Mouse (Mus musculus) G1E (cell line): Measurements from ENCODE around the gene Gse1. TPM values are rescaled to one million over a fixed set of nuclear protein-coding genes. Genes with fewer than 3 reads are reported as not detected.

Experiments used
- ATAC-seq: 2 replicates; pipeline ENCODE4 v1.8.0; 2016; ENCODE audit warnings: mild to moderate bottlenecking; ENCODE audit not compliant: insufficient number of reproducible peaks, poor library complexity, low FRiP score, severe bottlenecking; ENCODE audit errors: extremely low read depth
- DNase-seq: peaks from one replicate; pipeline ENCODE4 v3.0.0; 2012; ENCODE audit warnings: low spot score
- H3K27me3 ChIP-seq: 2 replicates; pipeline ENCODE4 v1.6.1; 2012; ENCODE audit warnings: mild to moderate bottlenecking, low read length, inconsistent platforms; ENCODE audit not compliant: insufficient read depth
- H3K36me3 ChIP-seq: replicated peaks from 2 replicates; pipeline ENCODE3; 2012; ENCODE audit warnings: mild to moderate bottlenecking, inconsistent platforms
- H3K4me1 ChIP-seq: 2 replicates; pipeline ENCODE4 v1.6.1; 2012; ENCODE audit warnings: low read depth, low read length, inconsistent platforms, mixed read lengths; ENCODE audit not compliant: insufficient read depth
- H3K4me3 ChIP-seq: 2 replicates; pipeline ENCODE4 v1.5.1; 2012; ENCODE audit warnings: low read depth, mild to moderate bottlenecking, inconsistent platforms, low read length, moderate library complexity, mixed read lengths
- H3K9me3 ChIP-seq: replicated peaks from 2 replicates; pipeline ENCODE4 v1.6.1; 2012; ENCODE audit warnings: inconsistent platforms
- CTCF ChIP-seq: IDR thresholded peaks from 2 replicates; pipeline ENCODE4 v1.5.1; 2012; ENCODE audit warnings: low read depth, low read length, inconsistent platforms, mixed read lengths
- GATA1 ChIP-seq: IDR thresholded peaks from 2 replicates; pipeline ENCODE4 v1.6.1; 2012; ENCODE audit warnings: borderline replicate concordance, low read length, inconsistent platforms, mixed read lengths
- GATA2 ChIP-seq: IDR thresholded peaks from 2 replicates; pipeline ENCODE4 v1.6.1; 2012; ENCODE audit warnings: low read depth, low read length, inconsistent platforms, borderline replicate concordance
- POLR2AphosphoS5 ChIP-seq: IDR thresholded peaks from 2 replicates; pipeline ENCODE4 v1.6.1; 2012; ENCODE audit warnings: low read depth, low read length, inconsistent platforms; ENCODE audit not compliant: insufficient replicate concordance
- TAL1 ChIP-seq: conservative IDR thresholded peaks from 2 replicates; pipeline ENCODE4 v1.6.1; 2012; ENCODE audit warnings: low read depth, low read length, inconsistent platforms, mixed read lengths
- polyA plus RNA-seq: library from polyadenylated mRNA; stranded (reverse); fragments of >175 nt; gene quantifications from 2 replicates; pipeline ENCODE4 v1.2.3, GENCODE M21; 2012
- total RNA-seq, 2 experiments: library from RNA; stranded (forward) in 1 of 2; stranded (reverse) in 1 of 2; fragments of 200-1000 nt in 1 of 2; fragments of >200 nt in 1 of 2; fragmentation: Nextera tagmentation in 1 of 2; gene quantifications; 2 replicates each; pipeline ENCODE4 v1.2.3; 2014 to 2017

The Gse1 gene
- total and polyA plus RNA-seq, 3 experiments, result 6.3 to 106 (median 48.4) TPM

DNA sequence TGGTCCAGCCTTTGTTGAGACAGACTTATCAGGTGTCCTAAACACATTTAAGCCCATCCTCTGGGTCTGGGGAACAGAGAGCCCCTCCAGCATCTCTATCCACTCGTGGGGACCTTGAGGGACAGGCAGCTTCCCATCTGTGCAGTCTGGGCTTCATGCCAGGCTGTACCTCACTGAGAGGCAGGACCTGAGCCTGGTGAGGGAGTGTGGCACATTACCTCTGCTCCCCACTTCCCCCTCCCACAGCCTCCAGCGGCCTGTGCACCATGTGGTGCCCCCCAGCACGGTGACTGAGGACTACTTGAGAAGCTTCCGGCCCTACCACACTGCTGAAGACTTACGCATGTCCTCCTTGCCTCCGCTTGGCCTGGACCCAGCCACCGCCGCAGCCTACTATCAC, 338.4 kb downstream of the Gse1 start:
- Histone ChIP-seq H3K9me3 (peaks cover 11% of the 10 kb centered on the region), H3K36me3 (peaks cover 99% of the 10 kb centered on the region), H3K4me1 (peaks cover 32% of the 10 kb centered on the region), H3K4me3 (no peak overlapping the region), H3K27me3 (no peaks in the 10 kb centered on the region; the same call in 1 of the 2 replicates)
- DNase-seq, result no peak
- ATAC-seq, result no peak
- TF ChIP-seq POLR2AphosphoS5 (no peak), CTCF (no peak), GATA2 (no peak)

DNA sequence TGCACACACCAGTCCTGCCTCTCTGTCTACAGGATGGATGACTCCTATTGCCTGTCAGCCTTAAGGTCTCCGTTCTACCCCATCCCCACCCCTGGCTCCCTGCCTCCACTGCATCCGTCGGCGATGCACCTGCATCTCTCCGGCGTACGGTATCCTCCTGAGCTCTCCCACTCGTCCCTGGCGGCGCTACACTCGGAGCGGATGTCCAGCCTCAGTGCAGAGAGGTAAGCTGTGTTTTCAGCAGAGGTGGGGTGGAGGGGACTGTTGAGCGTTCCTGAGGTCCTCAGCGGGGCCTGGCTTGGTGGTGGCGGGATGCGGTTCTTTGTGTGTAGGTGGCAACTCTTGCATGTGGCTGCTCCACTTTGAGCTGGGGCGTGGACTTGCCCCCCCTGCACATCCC, 339.5 kb downstream of the Gse1 start:
- DNase-seq, result no peak
- H3K27me3 ChIP-seq, result no peaks in the 10 kb centered on the region
- no peak for TF ChIP-seq GATA1
- no peak for TF ChIP-seq TAL1
- no peak for TF ChIP-seq GATA2
- TF ChIP-seq CTCF, result no peak
- no peak for ATAC-seq
- H3K4me3 ChIP-seq, result no peak overlapping the region; the same call in 1 of the 2 replicates
- H3K4me1 ChIP-seq, result peaks cover 27% of the 10 kb centered on the region
- H3K36me3 ChIP-seq, result peaks cover 99% of the 10 kb centered on the region
- peaks cover 11% of the 10 kb centered on the region for H3K9me3 ChIP-seq

DNA sequence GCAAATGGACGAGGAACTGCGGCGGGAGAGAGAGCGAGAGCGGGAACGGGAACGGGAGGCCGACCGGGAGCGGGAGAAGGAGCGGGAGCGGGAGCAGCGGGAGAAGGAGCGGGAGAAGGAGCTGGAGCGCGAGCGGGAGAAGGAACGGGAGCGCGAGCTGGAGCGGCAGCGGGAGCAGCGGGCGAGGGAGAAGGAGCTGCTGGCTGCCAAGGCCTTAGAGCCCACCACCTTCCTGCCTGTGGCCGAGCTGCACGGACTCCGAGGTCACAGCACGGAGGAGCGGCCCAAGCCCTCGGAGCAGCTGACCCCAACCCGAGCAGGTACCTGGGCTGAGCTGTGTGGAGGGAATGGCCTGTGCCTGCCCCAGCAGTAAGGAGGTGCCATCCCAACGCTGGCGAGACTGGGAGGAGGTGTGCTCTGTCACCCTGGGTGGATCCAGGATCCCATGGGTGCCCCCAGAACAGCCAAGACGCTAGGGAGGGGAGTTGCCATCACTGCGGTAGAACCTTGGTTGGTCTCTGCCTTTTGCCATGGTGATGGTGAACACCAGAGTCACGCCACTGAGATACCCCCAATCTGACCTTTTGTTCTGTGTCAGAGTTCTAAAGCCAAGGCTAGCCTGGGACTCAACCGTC, 340.0 kb downstream of the Gse1 start:
- ATAC-seq (no peak), DNase-seq (no peak)
- TF ChIP-seq POLR2AphosphoS5, result no peak
- TF ChIP-seq GATA2, result no peak
- no peak for TF ChIP-seq CTCF
- no peak for TF ChIP-seq TAL1
- no peaks in the 10 kb centered on the region for H3K27me3 ChIP-seq
- H3K4me1 ChIP-seq, result peaks cover 22% of the 10 kb centered on the region
- peak overlapping the region; percentile 10; the same call in 1 of the 2 replicates for H3K4me3 ChIP-seq
- H3K9me3 ChIP-seq, result peaks cover 11% of the 10 kb centered on the region
- H3K36me3 ChIP-seq, result peaks cover 99% of the 10 kb centered on the region

DNA sequence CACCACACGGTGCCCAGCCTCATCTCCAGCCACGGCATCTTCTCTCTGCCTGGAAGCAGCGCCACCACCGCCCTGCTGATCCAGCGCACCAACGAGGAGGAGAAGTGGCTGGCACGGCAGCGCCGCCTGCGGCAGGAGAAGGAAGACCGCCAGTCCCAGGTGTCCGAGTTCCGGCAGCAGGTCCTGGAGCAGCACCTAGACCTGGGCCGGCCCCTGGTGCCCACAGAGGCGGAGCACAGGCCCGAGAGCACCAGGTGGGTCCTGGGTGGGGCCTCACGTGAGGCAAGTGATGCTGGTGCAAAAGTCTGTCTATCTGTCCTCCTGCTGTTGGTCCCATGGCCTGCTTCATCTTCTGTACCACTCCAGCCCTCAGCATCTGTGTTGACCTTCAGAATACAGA, 340.9 kb downstream of the Gse1 start:
- DNase-seq (no peak), ATAC-seq (no peak)
- Histone ChIP-seq H3K4me1 (peaks cover 15% of the 10 kb centered on the region), H3K36me3 (peaks cover 99% of the 10 kb centered on the region), H3K9me3 (peaks cover 11% of the 10 kb centered on the region), H3K27me3 (no peaks in the 10 kb centered on the region), H3K4me3 (no peak overlapping the region)
- no peak for TF ChIP-seq TAL1
- TF ChIP-seq POLR2AphosphoS5, result no peak
- TF ChIP-seq GATA2, result no peak
- no peak for TF ChIP-seq GATA1
- no peak for TF ChIP-seq CTCF

DNA sequence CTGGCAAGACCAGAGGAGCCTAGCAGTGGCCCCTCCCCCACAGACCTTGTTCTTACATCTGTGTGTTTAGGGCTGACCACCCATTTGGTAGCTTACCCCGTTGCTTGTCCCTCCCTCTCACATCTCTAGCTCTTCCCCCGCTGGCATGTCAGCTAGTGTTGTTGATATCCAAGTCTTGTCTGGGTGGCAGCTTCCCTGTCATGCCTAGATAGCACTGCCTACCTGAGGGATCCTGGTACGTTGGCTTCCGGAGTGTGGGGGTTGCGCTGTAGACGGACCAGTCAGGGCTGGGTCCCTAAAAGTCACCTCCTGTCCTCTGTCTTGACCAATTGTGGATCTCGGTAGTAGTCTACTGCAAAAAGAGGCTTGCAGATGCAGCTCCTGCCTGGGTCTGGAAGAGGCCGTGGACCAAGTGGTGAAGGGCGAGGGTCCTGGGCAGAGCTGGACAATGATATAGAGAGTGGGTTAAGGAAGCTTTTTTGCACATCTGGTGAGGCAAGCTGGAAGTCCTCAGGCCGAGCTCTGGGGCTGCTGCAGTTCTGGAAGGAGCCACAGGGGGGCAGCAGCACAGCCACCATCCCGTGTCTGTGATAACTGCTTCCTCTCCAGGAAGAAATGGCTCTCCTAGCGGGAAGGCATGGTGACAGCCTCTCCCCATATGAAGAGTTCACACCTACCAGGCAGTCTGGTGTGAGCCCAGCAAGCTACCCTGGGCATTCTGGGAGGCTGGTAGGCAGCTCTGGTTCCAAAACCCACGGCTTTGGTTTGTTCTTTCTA, 341.9 kb downstream of the Gse1 start:
- no peak; the same call in 1 of the 2 replicates for ATAC-seq
- peaks cover 10% of the 10 kb centered on the region; the same call in 1 of the 2 replicates for H3K4me1 ChIP-seq
- no peak for TF ChIP-seq POLR2AphosphoS5
- TF ChIP-seq CTCF, result peak; percentile 98
- TF ChIP-seq TAL1, result no peak

DNA sequence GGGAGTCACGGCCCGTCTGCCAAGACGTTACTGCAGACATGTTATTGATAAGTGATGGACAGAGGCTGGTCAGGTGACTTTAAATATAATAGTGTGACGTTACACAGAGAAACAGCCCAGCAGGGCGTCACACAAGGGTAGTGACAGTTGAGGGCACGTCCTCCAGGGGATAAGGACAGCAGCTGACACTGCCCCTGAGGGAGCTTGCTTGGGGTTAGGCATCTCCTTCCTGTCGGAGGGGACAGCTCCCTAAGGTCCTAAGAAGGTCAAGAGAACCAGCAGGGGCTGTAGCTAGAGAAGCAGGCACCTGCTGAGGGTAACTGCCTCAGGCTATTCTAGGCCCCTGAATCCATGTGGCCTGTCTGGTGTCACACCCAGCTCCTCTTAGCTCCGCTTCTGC, 343.3 kb downstream of the Gse1 start:
- ATAC-seq, result no peak
- Histone ChIP-seq H3K9me3 (peaks cover 11% of the 10 kb centered on the region), H3K36me3 (peaks cover 100% of the 10 kb centered on the region), H3K4me3 (no peak overlapping the region), H3K27me3 (no peaks in the 10 kb centered on the region), H3K4me1 (peaks cover 7% of the 10 kb centered on the region; the same call in 1 of the 2 replicates)
- TF ChIP-seq POLR2AphosphoS5 (no peak), CTCF (no peak), TAL1 (no peak), GATA1 (no peak), GATA2 (no peak)
- no peak for DNase-seq

More for the DNA sequence above, 341.9 kb downstream of the Gse1 start:
- H3K36me3 ChIP-seq, result peaks cover 100% of the 10 kb centered on the region
- peak; percentile 60 for DNase-seq
- H3K9me3 ChIP-seq, result peaks cover 11% of the 10 kb centered on the region
- H3K4me3 ChIP-seq, result no peak overlapping the region
- no peaks in the 10 kb centered on the region for H3K27me3 ChIP-seq

DNA sequence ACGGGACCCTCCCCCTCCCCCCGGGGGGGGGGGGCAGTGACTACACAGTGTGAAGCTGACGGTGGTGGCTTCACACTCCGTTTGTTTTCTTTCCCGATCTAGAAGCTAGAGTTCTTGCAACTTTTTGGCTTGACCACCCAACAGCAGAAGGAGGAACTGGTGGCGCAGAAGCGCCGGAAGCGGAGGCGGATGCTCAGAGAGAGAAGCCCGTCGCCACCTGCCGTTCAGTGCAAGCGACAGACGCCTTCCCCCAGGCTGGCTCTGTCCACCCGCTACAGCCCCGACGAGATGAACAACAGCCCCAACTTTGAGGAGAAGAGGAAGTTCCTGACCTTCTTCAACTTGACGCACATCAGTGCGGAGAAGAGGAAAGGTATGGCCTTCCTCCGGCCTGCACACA, 344.3 kb downstream of the Gse1 start:
- TF ChIP-seq CTCF (no peak), GATA1 (no peak), TAL1 (no peak), POLR2AphosphoS5 (no peak), GATA2 (no peak)
- ATAC-seq (no peak), DNase-seq (no peak)
- Histone ChIP-seq H3K9me3 (peaks cover 11% of the 10 kb centered on the region), H3K36me3 (peaks cover 100% of the 10 kb centered on the region), H3K4me1 (peaks cover 7% of the 10 kb centered on the region; the same call in 1 of the 2 replicates), H3K4me3 (no peak overlapping the region), H3K27me3 (no peaks in the 10 kb centered on the region)
